Mouse (Mus musculus) thymus, adult 18-20 months (tissue): Measurements from ENCODE around the gene Strada.
"Not testable (repeated sequence)": the region's sequence is repeated elsewhere in the genome, so short reads cannot be mapped to it uniquely, and the experiment has no call there.

ENCODE experiments used
- DNase-seq, 2 experiments: peaks; one replicate each; pipeline ENCODE4 v3.0.0; 2022; ENCODE audit warnings: mixed read lengths in 2 of 2

Strada gene

DNA sequence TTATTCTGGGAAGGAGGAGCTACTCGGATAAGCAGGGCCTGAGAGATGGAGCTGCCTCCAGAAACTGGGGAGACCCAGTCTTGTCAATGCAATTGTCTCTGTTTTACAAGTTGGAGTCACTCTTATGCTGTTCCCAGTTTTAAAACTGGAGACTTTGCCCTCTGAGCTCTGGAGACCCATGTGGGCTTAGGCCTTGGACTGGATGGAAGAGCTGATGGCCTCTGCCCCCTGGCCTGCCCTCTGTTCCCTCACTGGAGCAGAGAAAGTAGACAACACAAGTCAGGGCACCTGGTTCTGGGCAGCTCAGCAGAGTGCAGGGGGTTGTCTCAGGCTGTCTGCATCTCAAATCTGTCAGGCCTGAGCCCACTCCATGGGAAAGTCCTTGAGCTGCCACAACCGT lies 47.2 kb downstream of the Strada start:
- no peak for DNase-seq

DNA sequence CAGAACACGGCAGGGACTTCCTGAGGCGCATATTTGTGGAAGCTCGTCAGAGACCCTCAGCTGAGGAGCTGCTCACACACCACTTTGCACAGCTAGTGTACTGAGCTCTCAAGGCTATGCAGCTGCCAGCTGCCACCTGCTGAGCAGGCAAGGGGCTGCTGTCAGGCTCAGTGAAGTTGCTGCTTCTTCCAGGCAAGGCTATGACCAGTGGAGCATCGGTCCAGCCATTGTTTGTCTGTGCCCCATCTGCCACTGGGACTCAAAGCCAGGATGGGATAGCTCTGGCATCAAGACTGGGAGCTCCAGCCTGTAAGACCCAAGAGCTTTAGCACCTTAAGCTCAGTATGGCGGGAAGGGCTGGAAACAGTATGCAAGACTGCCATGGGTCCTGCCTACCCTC lies 47.9 kb downstream of the Strada start:
- no peak for DNase-seq

DNA sequence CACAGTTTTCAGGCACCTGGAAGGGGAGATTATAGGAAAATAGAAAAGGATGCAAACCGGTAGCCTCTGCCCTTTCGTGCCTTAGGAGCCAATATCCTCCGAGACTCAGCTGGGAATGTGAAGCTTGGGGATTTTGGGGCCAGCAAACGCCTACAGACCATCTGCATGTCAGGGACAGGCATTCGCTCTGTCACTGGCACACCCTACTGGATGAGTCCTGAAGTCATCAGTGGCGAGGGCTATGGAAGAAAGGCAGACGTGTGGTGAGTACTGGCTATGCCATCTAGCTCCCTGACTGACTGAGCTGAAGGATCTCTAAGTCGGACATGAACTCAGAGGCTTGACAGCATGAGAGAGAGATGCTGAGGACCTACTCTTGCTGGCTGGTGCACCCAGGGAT lies 49.8 kb downstream of the Strada start:
- no peak for DNase-seq

DNA sequence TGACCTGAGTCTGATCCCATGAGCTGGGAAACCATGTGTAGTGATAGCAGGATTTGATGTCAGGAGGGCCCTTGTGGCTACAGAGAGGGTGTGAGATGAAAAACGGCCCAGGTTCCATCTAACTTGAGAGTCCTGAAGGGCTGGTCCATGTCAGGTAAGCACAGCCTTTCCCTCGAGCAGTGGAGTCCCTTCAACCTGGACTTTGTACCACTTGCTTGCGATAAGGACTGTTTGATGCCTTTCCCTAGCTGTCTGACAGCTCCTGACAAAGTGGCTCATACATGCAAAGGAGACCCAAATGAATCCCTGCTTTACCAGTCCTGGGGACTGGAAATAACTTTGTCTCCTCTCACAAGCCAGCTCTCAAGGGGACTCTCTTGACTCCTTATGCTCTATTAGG lies 50.7 kb downstream of the Strada start:
- no peak for DNase-seq

DNA sequence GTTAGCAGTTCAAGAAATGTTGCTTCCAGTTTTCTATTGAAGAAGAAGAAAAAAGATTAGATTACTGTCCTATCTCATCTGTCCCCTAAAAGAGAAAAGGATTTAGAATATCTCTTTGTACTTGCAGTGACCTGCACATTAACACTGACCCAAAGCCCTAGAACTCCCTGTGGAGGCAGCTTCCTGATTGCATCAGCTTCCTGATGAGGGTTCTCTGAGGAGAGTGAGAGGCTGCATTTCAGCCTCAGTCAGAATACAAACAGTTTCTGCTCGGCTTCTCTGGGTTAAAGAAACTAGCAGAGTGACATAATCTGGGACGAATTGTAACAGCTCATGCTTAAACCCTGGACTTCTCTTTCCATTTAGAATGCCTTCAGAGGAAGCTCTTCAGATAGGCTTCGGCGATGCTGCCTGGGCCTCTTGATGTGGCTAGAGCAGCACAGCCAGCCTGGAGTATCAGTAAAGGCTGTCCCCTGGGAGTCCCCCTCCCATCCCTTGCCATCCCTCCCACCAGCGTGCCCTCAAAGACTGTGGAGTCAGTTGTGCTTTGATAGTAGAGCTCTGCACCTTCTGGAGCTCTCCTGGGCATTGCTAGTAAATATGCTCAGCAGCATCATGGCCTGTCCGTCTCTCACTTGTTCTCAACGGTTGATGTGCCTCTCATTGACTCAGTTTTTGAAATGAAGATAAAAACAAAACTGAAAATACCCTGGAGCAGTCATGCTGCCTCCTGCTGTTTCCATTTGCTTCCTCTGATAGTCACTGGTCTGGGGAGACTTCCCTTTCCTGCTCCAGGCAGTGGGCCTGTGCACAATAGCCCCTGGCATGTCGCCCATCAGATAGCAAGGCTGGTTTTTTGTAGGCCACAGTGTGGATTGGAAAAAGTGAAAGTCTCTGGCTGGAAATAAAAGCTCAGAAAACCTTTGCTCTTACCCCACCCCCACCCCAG lies 67.1 kb downstream of the Strada start:
- DNase-seq: no peak

DNA sequence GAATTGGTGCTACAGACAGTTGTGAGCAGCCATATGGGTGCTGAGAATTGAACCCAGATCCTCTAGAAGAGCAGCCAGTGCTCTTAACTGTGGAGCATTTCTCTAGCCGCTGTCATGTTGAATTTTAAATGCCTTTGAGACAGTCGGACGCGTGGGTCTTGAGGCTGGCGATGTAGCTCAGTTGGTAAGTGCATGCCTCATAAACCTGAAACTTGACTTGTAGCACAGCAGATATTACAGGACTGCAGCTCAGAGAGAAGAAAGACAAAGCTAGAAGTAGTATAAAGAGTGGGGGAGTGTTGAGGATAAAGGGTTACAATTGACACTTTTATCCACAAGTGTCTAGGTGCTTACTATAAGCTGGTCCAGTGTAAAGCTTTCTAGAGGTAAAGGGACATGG lies 69.5 kb downstream of the Strada start:
- DNase-seq: no peak

DNA sequence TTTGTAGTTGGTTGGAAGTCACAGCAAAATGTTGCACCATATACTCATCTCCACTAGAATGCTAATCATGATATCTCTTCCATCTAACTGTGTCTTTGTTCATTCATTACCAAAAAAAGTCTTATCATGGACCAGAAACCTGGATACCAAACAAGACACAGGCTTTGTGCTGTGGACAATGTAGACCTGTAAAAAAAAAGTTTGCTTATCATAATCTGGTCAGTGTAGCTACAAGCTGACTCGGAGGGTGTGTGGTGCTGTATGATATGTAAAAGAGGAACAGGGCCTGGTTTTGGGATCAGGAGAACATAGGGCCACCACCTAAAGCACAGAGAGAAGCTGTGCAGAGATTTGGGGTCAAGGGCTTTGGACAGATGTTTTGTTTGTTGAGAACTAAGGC lies 72.5 kb downstream of the Strada start:
- no peak for DNase-seq

DNA sequence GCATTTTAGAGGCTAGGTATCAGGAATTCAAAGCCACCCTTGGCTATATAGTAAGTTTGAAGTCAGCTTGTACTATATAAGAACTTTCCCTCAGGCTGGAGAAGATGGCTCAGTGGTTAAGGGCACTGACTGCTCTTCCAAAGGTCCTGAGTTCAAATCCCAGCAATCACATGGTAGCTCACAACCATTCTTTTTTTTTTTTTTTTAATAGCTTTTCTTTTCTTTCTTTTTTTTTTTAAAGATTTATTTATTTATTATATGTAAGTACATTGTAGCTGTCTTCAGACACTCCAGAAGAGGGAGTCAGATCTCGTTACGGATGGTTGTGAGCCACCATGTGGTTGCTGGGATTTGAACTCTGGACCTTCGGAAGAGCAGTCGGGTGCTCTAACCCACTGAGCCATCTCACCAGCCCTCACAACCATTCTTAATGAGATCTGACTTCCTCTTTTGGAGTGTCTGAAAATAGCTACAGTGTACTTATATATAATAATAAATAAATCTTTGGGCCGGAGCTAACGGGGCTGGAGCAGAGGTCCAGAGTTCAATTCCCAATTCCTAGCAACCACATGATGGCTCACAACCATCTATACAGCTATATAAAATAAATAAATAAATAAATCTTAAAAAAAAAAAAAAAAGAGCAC lies 75.1 kb downstream of the Strada start:
- not testable (repeated sequence) for DNase-seq

DNA sequence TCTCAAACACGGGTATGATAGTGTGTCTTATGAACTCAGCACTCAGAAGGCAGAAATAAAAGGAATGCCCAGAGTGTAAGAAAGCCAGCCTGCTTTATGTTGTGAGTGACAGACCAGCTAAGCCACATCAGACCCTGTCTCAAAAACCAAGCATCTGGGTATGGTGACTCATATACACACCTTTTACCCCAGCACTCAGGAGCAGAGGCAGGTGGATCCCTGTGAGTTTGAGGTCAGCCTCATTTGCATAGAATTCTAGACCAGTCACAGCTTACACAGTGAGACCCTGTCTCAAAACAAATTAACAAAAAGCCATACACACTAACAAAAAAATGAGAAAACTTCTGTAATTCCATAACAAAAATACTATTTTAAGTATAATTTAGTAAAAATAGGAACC lies 76.1 kb downstream of the Strada start:
- no peak for DNase-seq

DNA sequence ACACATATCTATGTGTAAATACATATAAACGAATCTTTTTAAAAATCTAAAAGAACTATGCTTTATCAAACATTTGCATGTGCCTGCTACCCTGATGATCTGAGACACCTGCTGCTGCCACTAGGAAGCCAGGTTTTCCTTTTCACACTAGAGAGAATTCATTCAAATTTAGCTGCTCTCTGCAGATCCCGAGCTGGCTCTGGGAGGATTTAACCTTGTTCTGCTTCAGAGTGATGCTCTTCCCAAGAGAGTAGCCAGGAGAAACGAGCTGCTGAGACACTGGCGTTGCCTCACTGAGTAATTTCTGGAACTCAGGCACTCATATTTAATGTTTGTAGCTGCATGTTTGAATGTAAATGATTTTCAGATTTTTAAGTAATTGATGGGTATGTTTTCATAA lies 77.2 kb downstream of the Strada start:
- no peak for DNase-seq

DNA sequence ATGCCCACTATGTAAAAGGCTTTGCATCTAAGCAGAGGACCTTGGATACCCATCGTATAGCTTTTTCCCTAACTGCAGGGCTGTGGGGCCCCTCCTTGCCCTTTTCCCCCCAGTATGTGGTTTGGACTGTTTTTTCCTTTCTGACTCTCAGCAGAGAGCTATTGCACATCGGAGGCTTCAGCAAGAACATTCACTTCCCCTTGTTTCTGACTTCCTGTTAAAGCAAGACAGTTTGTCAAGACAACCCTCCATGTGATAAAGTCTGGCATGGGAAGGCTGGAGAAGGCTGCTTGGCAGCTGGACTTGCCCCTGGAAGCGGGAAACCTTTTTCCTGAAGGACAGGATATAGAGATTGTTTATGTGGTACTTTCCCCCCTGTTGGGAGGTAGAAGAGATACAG lies 79.2 kb downstream of the Strada start:
- DNase-seq: peak; percentile 5 to 32

DNA sequence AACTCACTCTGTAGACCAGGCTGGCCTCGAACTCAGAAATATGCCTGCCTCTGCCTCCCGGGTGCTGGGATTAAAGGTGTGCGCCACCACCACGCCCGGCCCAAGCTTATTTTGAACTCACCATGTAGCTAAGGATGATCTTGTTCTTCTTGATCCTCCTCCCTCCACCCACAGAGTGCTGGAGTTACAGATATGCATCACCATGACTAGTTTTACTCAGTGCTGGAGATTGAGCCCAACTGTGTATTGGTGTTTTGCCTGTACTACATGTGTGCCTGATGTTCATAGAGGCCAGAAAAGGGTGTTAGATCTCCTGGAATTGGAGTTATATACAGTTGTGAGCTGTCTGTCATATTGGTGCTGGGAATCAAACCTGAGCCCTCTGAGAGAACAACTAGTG lies 79.7 kb downstream of the Strada start:
- DNase-seq: no peak
